Mouse (Mus musculus) heart, adult 2 months (tissue): ENCODE results near the gene Pik3r2.

Experiments
- CTCF ChIP-seq: fragments of 200-600 bp; IDR thresholded peaks from 2 replicates; pipeline ENCODE4 v1.8.1; 2022; ENCODE audit warnings: antibody characterized with exemption, mild to moderate bottlenecking, moderate library complexity
- POLR2A ChIP-seq: fragments of 200-500 bp; IDR thresholded peaks from 2 replicates; pipeline ENCODE4 v1.6.1; 2011; ENCODE audit warnings: mild to moderate bottlenecking, low read depth, low read length, control low read depth; ENCODE audit not compliant: insufficient read depth

DNA sequence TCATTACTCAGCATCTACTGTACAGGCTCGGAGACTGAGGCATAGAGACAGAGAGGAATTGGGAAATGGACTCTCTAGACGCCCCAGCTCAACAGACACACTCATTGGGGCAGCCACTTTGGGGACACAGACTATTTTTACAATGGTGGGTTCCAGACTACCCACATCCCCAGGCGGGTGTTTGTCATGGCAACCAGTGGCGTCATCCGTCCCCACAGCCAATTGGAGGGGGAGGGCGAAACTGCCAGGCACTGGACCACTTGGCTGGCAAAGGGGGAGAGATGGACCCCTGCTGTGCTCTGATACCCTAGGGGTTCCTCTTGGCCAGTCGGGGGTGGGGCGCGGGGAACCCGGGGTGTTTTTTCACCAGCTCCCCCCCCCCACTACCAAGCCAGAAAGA is 24.1 kb upstream of the Pik3r2 start:
- TF ChIP-seq CTCF, result no peak
- TF ChIP-seq POLR2A, result no peak
